Mouse (Mus musculus) thymus, adult 2 months (tissue): ENCODE measurements around the gene Slc2a13. TPM values are rescaled to one million over a fixed set of nuclear protein-coding genes. Genes with fewer than 3 reads are reported as not detected.

ENCODE experiments used
- DNase-seq: peaks from one replicate; pipeline ENCODE4 v3.0.0; 2021
- H3K27ac ChIP-seq: fragments of 200-500 bp; 2 replicates; pipeline ENCODE4 v1.5.1; 2012; ENCODE audit warnings: low read length, control low read depth; ENCODE audit not compliant: control insufficient read depth, insufficient read depth
- H3K27me3 ChIP-seq: fragments of 200-500 bp; 2 replicates; pipeline ENCODE4 v1.6.1; 2012; ENCODE audit warnings: mild to moderate bottlenecking, low read length, moderate library complexity, mixed read lengths; ENCODE audit not compliant: control insufficient read depth, insufficient read depth
- H3K36me3 ChIP-seq: fragments of 200-500 bp; 2 replicates; pipeline ENCODE4 v1.6.1; 2012; ENCODE audit warnings: mild to moderate bottlenecking, low read length, moderate library complexity; ENCODE audit not compliant: control insufficient read depth, insufficient read depth
- H3K4me1 ChIP-seq: fragments of 200-500 bp; replicated peaks from 2 replicates; pipeline ENCODE4 v1.6.1; 2012; ENCODE audit warnings: low read length; ENCODE audit not compliant: control insufficient read depth, insufficient read depth
- H3K4me3 ChIP-seq: fragments of 200-500 bp; 2 replicates; pipeline ENCODE4 v1.5.1; 2012; ENCODE audit warnings: mild to moderate bottlenecking, low read length, control low read depth, moderate library complexity; ENCODE audit not compliant: control insufficient read depth, insufficient read depth
- CTCF ChIP-seq: fragments of 200-500 bp; IDR thresholded peaks from 2 replicates; pipeline ENCODE4 v1.5.1; 2012; ENCODE audit warnings: mild to moderate bottlenecking, control low read depth, low read length, moderate library complexity, borderline replicate concordance; ENCODE audit not compliant: control insufficient read depth, poor library complexity, insufficient read depth; ENCODE audit errors: extremely low read depth
- POLR2A ChIP-seq: fragments of 200-500 bp; IDR thresholded peaks from 2 replicates; pipeline ENCODE4 v1.6.1; 2012; ENCODE audit warnings: mild to moderate bottlenecking, low read length, control low read depth, moderate library complexity; ENCODE audit not compliant: control insufficient read depth, poor library complexity, insufficient read depth; ENCODE audit errors: extremely low read depth
- WGBS: fragments of 180-500 bp; shearing (Covaris S2); methylation state at CpG from one replicate; pipeline ENCODE4 v1.1.7; 2018; 5-methylcytosine and 5-hydroxymethylcytosine counted together
- polyA plus RNA-seq: library from polyadenylated mRNA; depleted of rRNA; stranded (reverse); fragments of >200 nt; gene quantifications from 2 replicates; pipeline ENCODE4 v1.2.3, GENCODE M21; 2012

The Slc2a13 gene
- polyA plus RNA-seq, 1 experiment = 0.42 TPM

DNA sequence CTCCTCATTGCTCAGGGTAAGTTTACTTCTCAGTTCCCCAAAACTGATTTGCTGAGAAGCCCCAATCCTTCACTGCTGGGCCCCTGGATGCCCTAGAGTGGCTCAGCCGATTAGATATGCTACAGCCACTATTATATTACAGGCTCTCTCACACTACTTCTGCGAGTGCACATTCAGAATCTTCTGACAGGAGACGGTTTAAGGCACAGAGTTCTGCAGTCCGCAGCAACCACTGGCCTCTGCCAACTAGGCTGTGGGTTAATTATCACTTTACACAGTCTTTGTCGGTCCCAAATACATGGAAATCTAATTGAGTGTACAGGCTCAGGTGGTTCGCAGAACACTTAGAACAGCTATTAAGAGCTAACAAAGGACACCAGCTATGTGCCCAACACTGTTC lies 69.8 kb downstream of the Slc2a13 start:
- no peaks in the 10 kb centered on the region for H3K4me1 ChIP-seq
- H3K36me3 ChIP-seq = no peaks in the 10 kb centered on the region
- 90% methylated on average over 6 of the region's 6 CpGs for WGBS
- no peak overlapping the region for H3K27ac ChIP-seq
- TF ChIP-seq POLR2A (no peak), CTCF (no peak)
- H3K27me3 ChIP-seq = no peaks in the 10 kb centered on the region
- DNase-seq = no peak
- H3K4me3 ChIP-seq = no peak overlapping the region

DNA sequence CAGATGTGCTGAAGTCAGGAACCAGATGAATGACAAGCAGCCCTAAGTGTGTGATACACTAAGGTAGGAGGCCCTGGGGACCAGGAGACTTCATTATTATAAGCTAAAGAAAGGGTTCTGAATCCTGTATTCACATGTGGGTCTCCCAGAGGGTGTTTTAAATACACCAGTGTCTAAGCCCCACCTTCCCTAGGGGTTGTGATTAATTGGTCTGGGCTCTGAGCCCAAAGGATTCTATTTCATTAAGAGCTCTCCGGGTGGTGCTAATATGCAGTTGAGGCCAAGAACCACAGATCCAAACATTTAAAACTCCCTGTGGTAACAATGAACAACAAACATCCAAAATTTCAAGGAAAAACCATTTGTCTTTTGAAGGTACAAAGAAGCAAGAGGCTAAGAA lies 70.4 kb downstream of the Slc2a13 start:
- DNase-seq = no peak
- WGBS = 76% methylated on average over 1 of the region's 1 CpGs
- TF ChIP-seq POLR2A = no peak
- TF ChIP-seq CTCF = no peak

DNA sequence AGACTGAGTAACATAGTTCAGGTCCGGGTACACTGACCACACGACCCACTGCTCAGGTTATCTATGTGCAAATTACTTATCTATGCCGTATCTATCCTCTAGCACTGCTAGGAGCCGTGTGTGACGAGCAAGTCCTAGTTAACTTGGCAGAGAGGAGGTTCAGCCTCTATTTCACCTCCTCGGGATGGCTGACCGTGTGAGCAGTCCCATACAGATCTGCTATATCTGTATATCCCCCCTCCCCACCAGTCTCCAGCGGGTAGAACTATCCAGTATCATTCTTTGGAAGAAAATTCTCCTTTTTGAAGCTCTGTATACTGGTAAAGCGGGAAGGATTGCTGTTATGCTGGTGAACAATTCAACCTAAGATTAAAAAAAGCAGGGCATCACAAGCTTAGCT lies 70.8 kb downstream of the Slc2a13 start:
- Histone ChIP-seq H3K27me3 (no peaks in the 10 kb centered on the region), H3K27ac (no peak overlapping the region), H3K4me1 (no peaks in the 10 kb centered on the region), H3K36me3 (no peaks in the 10 kb centered on the region), H3K4me3 (no peak overlapping the region)
- no peak for TF ChIP-seq CTCF
- no peak for TF ChIP-seq POLR2A
- WGBS = 92% methylated on average over 9 of the region's 9 CpGs
- DNase-seq = no peak

More for the DNA sequence above, 70.4 kb downstream of the Slc2a13 start:
- no peaks in the 10 kb centered on the region for H3K4me1 ChIP-seq
- no peaks in the 10 kb centered on the region for H3K27me3 ChIP-seq
- no peak overlapping the region for H3K27ac ChIP-seq
- H3K36me3 ChIP-seq = no peaks in the 10 kb centered on the region
- no peak overlapping the region for H3K4me3 ChIP-seq

DNA sequence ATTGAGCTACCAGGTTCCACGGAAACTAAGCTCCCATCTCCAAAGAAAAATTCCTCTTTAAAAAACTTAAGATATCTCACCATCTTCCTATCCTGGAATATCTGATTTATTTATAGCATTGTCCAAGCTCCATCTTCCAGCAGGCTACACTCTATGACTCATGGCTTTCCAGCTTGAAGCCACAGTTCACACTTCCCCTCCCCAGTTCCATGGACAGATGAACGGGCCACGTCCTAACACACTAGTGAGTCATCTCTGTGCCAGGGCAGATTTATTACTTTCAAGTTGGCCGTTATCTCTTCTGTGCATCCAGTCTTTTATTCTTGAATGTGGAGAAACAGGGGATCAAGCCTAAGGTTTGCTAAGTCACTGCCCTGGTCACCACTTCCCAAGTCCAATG lies 78.0 kb downstream of the Slc2a13 start:
- WGBS = 88% methylated on average over 4 of the region's 4 CpGs
- Histone ChIP-seq H3K36me3 (no peaks in the 10 kb centered on the region), H3K4me1 (no peaks in the 10 kb centered on the region), H3K27ac (no peak overlapping the region), H3K27me3 (no peaks in the 10 kb centered on the region), H3K4me3 (no peak overlapping the region)
- TF ChIP-seq POLR2A (no peak), CTCF (no peak)
- no peak for DNase-seq

DNA sequence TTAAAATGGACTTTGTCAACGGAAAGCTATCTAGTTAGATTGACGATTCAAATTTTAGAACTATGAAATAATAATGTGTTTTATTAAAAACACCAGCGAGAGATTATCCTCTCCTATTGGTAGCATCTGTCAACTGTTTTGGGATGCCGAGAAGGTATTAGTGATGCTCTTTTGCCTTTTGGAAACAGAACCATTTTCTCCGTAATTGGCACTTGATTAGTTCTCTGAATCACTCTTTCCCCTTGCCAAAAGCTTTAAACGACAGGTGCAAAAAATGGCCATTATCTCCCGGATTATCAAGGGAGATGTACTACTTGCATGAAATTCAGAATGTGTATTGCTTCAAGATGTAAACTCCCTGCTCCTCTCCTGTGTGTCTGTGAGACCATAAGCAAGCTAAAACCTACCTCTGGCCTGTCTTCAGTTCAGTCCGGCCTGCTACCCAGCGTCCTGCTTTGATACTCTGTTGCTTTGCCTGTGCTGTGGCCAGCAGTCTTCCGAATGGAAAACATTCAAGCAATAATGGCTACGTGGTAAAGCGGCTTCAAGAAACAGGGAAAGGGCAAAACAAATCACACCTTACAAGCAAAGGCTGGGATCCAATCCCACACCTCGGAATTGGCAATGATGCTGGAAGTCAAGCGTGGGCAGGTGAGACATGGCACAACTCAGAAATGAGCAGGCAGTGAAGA lies 93.0 kb downstream of the Slc2a13 start:
- Histone ChIP-seq H3K27ac (no peak overlapping the region), H3K4me3 (no peak overlapping the region), H3K36me3 (no peaks in the 10 kb centered on the region), H3K27me3 (no peaks in the 10 kb centered on the region), H3K4me1 (no peaks in the 10 kb centered on the region)
- TF ChIP-seq POLR2A = no peak
- no peak for TF ChIP-seq CTCF
- WGBS = 95% methylated on average over 14 of the region's 14 CpGs
- no peak for DNase-seq

DNA sequence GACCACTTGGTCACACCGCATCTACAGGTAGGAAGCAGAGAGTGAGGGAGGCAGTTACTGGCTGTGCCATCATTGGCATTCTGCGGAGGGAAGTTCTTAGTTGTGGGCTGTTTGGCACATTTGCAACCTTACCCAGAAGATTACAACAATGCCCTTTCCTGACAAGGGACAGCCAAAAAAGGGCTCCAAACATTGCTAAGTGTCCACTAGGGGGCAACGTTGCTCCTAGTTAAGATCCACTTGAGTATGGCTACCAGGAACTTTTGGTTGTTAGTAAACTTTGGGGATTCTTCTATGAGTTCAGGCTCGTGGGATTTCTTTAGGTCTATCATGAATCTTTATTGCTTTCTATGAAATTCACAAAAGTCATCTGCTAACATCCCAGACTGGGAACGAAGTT lies 95.3 kb downstream of the Slc2a13 start:
- peak; percentile 12 for DNase-seq

DNA sequence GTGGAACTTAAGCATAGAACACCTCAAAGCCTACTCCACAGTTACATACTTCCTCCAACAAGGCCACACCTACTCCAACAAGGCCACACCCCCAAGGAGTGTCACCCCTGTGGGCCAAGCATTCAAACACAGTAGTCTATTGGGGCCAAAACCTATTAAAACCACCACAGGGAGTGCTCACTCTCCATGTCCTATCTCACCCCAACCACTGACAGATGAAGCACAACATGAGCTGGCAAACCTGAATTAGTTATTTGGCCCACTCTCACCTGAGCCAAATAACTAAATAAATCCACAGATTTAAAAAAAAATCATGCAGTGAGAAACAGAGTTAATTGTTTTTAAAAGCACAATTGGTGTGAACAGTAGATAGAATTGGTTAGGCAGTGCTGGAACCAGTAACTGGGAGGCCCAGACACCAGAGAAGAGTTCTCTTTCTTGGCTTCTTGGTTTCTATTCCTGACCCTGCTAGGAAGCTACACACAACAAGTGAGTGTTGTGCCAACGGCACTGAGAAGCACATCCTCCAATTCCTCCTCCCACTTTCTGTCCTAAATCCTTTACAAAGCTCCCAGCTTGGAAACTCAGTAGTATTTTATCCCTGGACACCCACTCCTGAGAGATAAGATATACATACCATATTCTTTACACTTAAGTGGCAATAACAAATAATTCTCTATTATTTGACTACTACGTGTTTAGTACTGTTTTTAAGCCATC lies 99.2 kb downstream of the Slc2a13 start:
- Histone ChIP-seq H3K4me1 (no peaks in the 10 kb centered on the region), H3K27ac (no peak overlapping the region), H3K4me3 (no peak overlapping the region), H3K27me3 (no peaks in the 10 kb centered on the region), H3K36me3 (no peaks in the 10 kb centered on the region)
- no peak for DNase-seq
- 79% methylated on average over 2 of the region's 2 CpGs for WGBS
- TF ChIP-seq POLR2A = no peak

More for the DNA sequence above, 95.3 kb downstream of the Slc2a13 start:
- Histone ChIP-seq H3K27ac (no peak overlapping the region), H3K36me3 (no peaks in the 10 kb centered on the region), H3K4me1 (no peaks in the 10 kb centered on the region), H3K4me3 (no peak overlapping the region), H3K27me3 (no peaks in the 10 kb centered on the region)
- TF ChIP-seq POLR2A = no peak
- TF ChIP-seq CTCF = no peak
- WGBS = 41% methylated on average over 5 of the region's 5 CpGs
